46 mouse cellular contexts compared by ENCODE assay signal in the genomic region with DNA sequence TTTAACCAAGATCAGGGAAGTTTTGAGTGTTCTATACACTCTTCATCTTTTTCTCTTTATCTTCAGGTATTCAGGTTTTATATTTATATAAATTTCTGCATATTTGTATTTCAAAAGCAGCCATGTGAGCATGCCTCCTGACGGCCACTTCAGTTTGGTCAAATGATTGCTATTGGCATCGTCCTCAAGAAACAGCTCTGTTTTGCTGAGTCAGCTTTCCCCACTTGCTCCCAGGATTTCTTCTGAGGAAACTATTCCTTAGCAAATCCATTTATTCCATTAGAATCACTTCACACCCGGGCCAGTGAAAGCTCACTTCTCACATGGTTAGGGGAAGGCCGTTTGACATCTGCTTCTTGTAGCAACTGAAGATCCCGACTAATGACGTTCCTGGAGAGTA. TPM values are rescaled to one million over a fixed set of nuclear protein-coding genes. Genes with fewer than 3 reads are reported as not detected.
"Had no signal": no experiment of that assay in that cellular context is flagged by ENCODE, and none has a peak within 500 bp of the region (broad histone marks: within the 10 kb centered on the region; RNA-seq: fewer than 3 reads in every experiment).

No protein-coding gene starts in this region.

- H3K27ac ChIP-seq: limb, embryonic 10.5 days; limb, embryonic 12.5 days; limb, embryonic 13.5 days; limb, embryonic 15.5 days; liver, embryonic 12.5 days; liver, embryonic 13.5 days; liver, embryonic 14.5 days; liver, embryonic 15.5 days; lung, embryonic 15.5 days; macrophage; midbrain, embryonic 10.5 days; midbrain, embryonic 12.5 days; midbrain, embryonic 13.5 days; midbrain, embryonic 15.5 days had no signal

- H3K4me3 ChIP-seq: limb, embryonic 10.5 days; limb, embryonic 12.5 days; limb, embryonic 13.5 days; limb, embryonic 15.5 days; liver, embryonic 12.5 days; liver, embryonic 13.5 days; liver, embryonic 15.5 days; lung, embryonic 15.5 days; megakaryocyte, embryonic 14.5 days; midbrain, embryonic 10.5 days; midbrain, embryonic 12.5 days; midbrain, embryonic 13.5 days; midbrain, embryonic 15.5 days; myocyte had no signal

- H3K36me3 ChIP-seq: limb, embryonic 10.5 days; limb, embryonic 12.5 days; limb, embryonic 13.5 days; limb, embryonic 15.5 days; liver, embryonic 12.5 days; liver, embryonic 13.5 days; liver, embryonic 15.5 days; lung, embryonic 15.5 days; midbrain, embryonic 10.5 days; midbrain, embryonic 12.5 days; midbrain, embryonic 13.5 days; midbrain, embryonic 15.5 days had no signal

- DNase-seq: left cerebral cortex, postnatal 4 days; liver; liver, embryonic 13.5 days; liver, postnatal 0 days; lung, adult 18-20 months; lung, adult 2 months; lung, embryonic 14.5 days; lung, postnatal 10 days; lung, postnatal 14 days; lung, postnatal 36 days; lung, postnatal 4 days; midbrain, embryonic 14.5 days had no signal

- H3K9me3 ChIP-seq: limb, embryonic 10.5 days; limb, embryonic 13.5 days; limb, embryonic 15.5 days; liver, embryonic 12.5 days; liver, embryonic 13.5 days; liver, embryonic 15.5 days; lung, embryonic 15.5 days; midbrain, embryonic 10.5 days; midbrain, embryonic 12.5 days; midbrain, embryonic 13.5 days; midbrain, embryonic 15.5 days had no signal

- H3K4me1 ChIP-seq: limb, embryonic 10.5 days; limb, embryonic 12.5 days; limb, embryonic 13.5 days; limb, embryonic 15.5 days; liver, embryonic 12.5 days; liver, embryonic 13.5 days; liver, embryonic 15.5 days; lung, embryonic 15.5 days; midbrain, embryonic 10.5 days; midbrain, embryonic 12.5 days; midbrain, embryonic 13.5 days; midbrain, embryonic 15.5 days had no signal

- H3K4me2 ChIP-seq: limb, embryonic 12.5 days; limb, embryonic 13.5 days; limb, embryonic 15.5 days; liver, embryonic 11.5 days; liver, embryonic 12.5 days; liver, embryonic 13.5 days; liver, embryonic 15.5 days; lung, embryonic 14.5 days; lung, embryonic 15.5 days; midbrain, embryonic 11.5 days; midbrain, embryonic 12.5 days; midbrain, embryonic 13.5 days; midbrain, embryonic 15.5 days had no signal

- H3K9ac ChIP-seq: limb, embryonic 12.5 days; limb, embryonic 13.5 days; limb, embryonic 15.5 days; liver, embryonic 12.5 days; liver, embryonic 13.5 days; liver, embryonic 14.5 days; liver, embryonic 15.5 days; liver, postnatal 0 days; lung, embryonic 14.5 days; lung, embryonic 15.5 days; midbrain, embryonic 12.5 days; midbrain, embryonic 13.5 days; midbrain, embryonic 15.5 days had no signal

- H3K27me3 ChIP-seq: limb, embryonic 12.5 days; limb, embryonic 13.5 days; limb, embryonic 15.5 days; liver, embryonic 12.5 days; liver, embryonic 13.5 days; liver, embryonic 15.5 days; lung, embryonic 15.5 days; midbrain, embryonic 12.5 days; midbrain, embryonic 13.5 days; midbrain, embryonic 15.5 days had no signal

RNA-seq across cellular contexts. Expression of a gene that starts 8.1 kb away (rescaled TPM):
- total RNA-seq: left cerebral cortex, postnatal 10 days; left cerebral cortex, postnatal 14 days; left cerebral cortex, postnatal 25 days; left cerebral cortex, postnatal 36 days; left cerebral cortex, postnatal 4 days; liver, adult 2 months; megakaryocyte progenitor cell, adult 5-6 weeks; megakaryocyte, adult 5-6 weeks; megakaryocyte-erythroid progenitor cell, adult 5-6 weeks; midbrain, postnatal 0 days; monocyte, adult 5-6 weeks had no signal
- polyA plus RNA-seq: limb, embryonic 10.5 days; limb, embryonic 11.5 days; limb, embryonic 12.5 days; limb, embryonic 13.5 days; limb, embryonic 14.5 days; limb, embryonic 15.5 days; liver, adult 2 months; liver, embryonic 11.5 days; liver, embryonic 12.5 days; liver, embryonic 13.5 days; liver, embryonic 14.5 days; liver, embryonic 15.5 days; liver, embryonic 16.5 days; liver, postnatal 0 days; lung, adult 2 months; lung, embryonic 14.5 days; lung, embryonic 15.5 days; lung, embryonic 16.5 days; lung, postnatal 0 days; macrophage; midbrain, embryonic 10.5 days; midbrain, embryonic 11.5 days; midbrain, embryonic 12.5 days; midbrain, embryonic 13.5 days; midbrain, embryonic 14.5 days; midbrain, embryonic 15.5 days; midbrain, embryonic 16.5 days; midbrain, postnatal 0 days; myocyte; neural tube, embryonic 11.5 days had no signal

RNA-seq across cellular contexts. Expression of a gene that starts 13.5 kb away (rescaled TPM):
- total RNA-seq: left cerebral cortex, postnatal 10 days; left cerebral cortex, postnatal 14 days; left cerebral cortex, postnatal 25 days; left cerebral cortex, postnatal 36 days; left cerebral cortex, postnatal 4 days; liver, adult 2 months; megakaryocyte progenitor cell, adult 5-6 weeks; megakaryocyte, adult 5-6 weeks; megakaryocyte-erythroid progenitor cell, adult 5-6 weeks; midbrain, postnatal 0 days; monocyte, adult 5-6 weeks had no signal
- polyA plus RNA-seq: limb, embryonic 10.5 days; limb, embryonic 11.5 days; limb, embryonic 12.5 days; limb, embryonic 13.5 days; limb, embryonic 14.5 days; limb, embryonic 15.5 days; liver, adult 2 months; liver, embryonic 11.5 days; liver, embryonic 12.5 days; liver, embryonic 13.5 days; liver, embryonic 14.5 days; liver, embryonic 15.5 days; liver, embryonic 16.5 days; liver, postnatal 0 days; lung, adult 2 months; lung, embryonic 14.5 days; lung, embryonic 15.5 days; lung, embryonic 16.5 days; lung, postnatal 0 days; macrophage; midbrain, embryonic 10.5 days; midbrain, embryonic 11.5 days; midbrain, embryonic 12.5 days; midbrain, embryonic 13.5 days; midbrain, embryonic 14.5 days; midbrain, embryonic 15.5 days; midbrain, embryonic 16.5 days; midbrain, postnatal 0 days; myocyte; neural tube, embryonic 11.5 days had no signal

RNA-seq across cellular contexts. Expression of a gene that starts 20.0 kb away (rescaled TPM):
- total RNA-seq: left cerebral cortex, postnatal 10 days; left cerebral cortex, postnatal 14 days; left cerebral cortex, postnatal 25 days; left cerebral cortex, postnatal 36 days; left cerebral cortex, postnatal 4 days; liver, adult 2 months; megakaryocyte progenitor cell, adult 5-6 weeks; megakaryocyte, adult 5-6 weeks; megakaryocyte-erythroid progenitor cell, adult 5-6 weeks; midbrain, postnatal 0 days; monocyte, adult 5-6 weeks had no signal
- polyA plus RNA-seq: limb, embryonic 10.5 days; limb, embryonic 11.5 days; limb, embryonic 12.5 days; limb, embryonic 13.5 days; limb, embryonic 14.5 days; limb, embryonic 15.5 days; liver, adult 2 months; liver, embryonic 11.5 days; liver, embryonic 12.5 days; liver, embryonic 13.5 days; liver, embryonic 14.5 days; liver, embryonic 15.5 days; liver, embryonic 16.5 days; liver, postnatal 0 days; lung, adult 2 months; lung, embryonic 14.5 days; lung, embryonic 15.5 days; lung, embryonic 16.5 days; lung, postnatal 0 days; macrophage; midbrain, embryonic 10.5 days; midbrain, embryonic 11.5 days; midbrain, embryonic 12.5 days; midbrain, embryonic 13.5 days; midbrain, embryonic 14.5 days; midbrain, embryonic 15.5 days; midbrain, embryonic 16.5 days; midbrain, postnatal 0 days; myocyte; neural tube, embryonic 11.5 days had no signal

RNA-seq across cellular contexts. Expression of a gene that starts 21.2 kb away (rescaled TPM):
- total RNA-seq: left cerebral cortex, postnatal 10 days; left cerebral cortex, postnatal 14 days; left cerebral cortex, postnatal 25 days; left cerebral cortex, postnatal 36 days; left cerebral cortex, postnatal 4 days; liver, adult 2 months; megakaryocyte progenitor cell, adult 5-6 weeks; megakaryocyte, adult 5-6 weeks; megakaryocyte-erythroid progenitor cell, adult 5-6 weeks; midbrain, postnatal 0 days; monocyte, adult 5-6 weeks had no signal
- polyA plus RNA-seq: limb, embryonic 10.5 days; limb, embryonic 11.5 days; limb, embryonic 12.5 days; limb, embryonic 13.5 days; limb, embryonic 14.5 days; limb, embryonic 15.5 days; liver, adult 2 months; liver, embryonic 11.5 days; liver, embryonic 12.5 days; liver, embryonic 13.5 days; liver, embryonic 14.5 days; liver, embryonic 15.5 days; liver, embryonic 16.5 days; liver, postnatal 0 days; lung, adult 2 months; lung, embryonic 14.5 days; lung, embryonic 15.5 days; lung, embryonic 16.5 days; lung, postnatal 0 days; macrophage; midbrain, embryonic 10.5 days; midbrain, embryonic 11.5 days; midbrain, embryonic 12.5 days; midbrain, embryonic 13.5 days; midbrain, embryonic 14.5 days; midbrain, embryonic 15.5 days; midbrain, embryonic 16.5 days; midbrain, postnatal 0 days; myocyte; neural tube, embryonic 11.5 days had no signal

RNA-seq across cellular contexts. Expression of a gene that starts 33.6 kb away (rescaled TPM):
- total RNA-seq: left cerebral cortex, postnatal 10 days; left cerebral cortex, postnatal 14 days; left cerebral cortex, postnatal 25 days; left cerebral cortex, postnatal 36 days; left cerebral cortex, postnatal 4 days; liver, adult 2 months; megakaryocyte progenitor cell, adult 5-6 weeks; megakaryocyte, adult 5-6 weeks; megakaryocyte-erythroid progenitor cell, adult 5-6 weeks; midbrain, postnatal 0 days; monocyte, adult 5-6 weeks had no signal
- polyA plus RNA-seq: limb, embryonic 10.5 days; limb, embryonic 11.5 days; limb, embryonic 12.5 days; limb, embryonic 13.5 days; limb, embryonic 14.5 days; limb, embryonic 15.5 days; liver, adult 2 months; liver, embryonic 11.5 days; liver, embryonic 12.5 days; liver, embryonic 13.5 days; liver, embryonic 14.5 days; liver, embryonic 15.5 days; liver, embryonic 16.5 days; liver, postnatal 0 days; lung, adult 2 months; lung, embryonic 14.5 days; lung, embryonic 15.5 days; lung, embryonic 16.5 days; lung, postnatal 0 days; macrophage; midbrain, embryonic 10.5 days; midbrain, embryonic 11.5 days; midbrain, embryonic 12.5 days; midbrain, embryonic 13.5 days; midbrain, embryonic 14.5 days; midbrain, embryonic 15.5 days; midbrain, embryonic 16.5 days; midbrain, postnatal 0 days; myocyte; neural tube, embryonic 11.5 days had no signal
